Mouse (Mus musculus): ENCODE measurements around the gene Kcnip4.

- TF ChIP-seq MYOD1 (IDR thresholded peaks at IDR 0.05; ENCODE audit: control insufficient read depth, insufficient read length, low read depth): no peak
- no peak for TF ChIP-seq MAX (IDR thresholded peaks at IDR 0.05)
- no peak for TF ChIP-seq CTCF (IDR thresholded peaks at IDR 0.05; ENCODE audit: control insufficient read depth, insufficient read depth, insufficient read length)
- no peak for TF ChIP-seq FOSL1 (IDR thresholded peaks at IDR 0.05; ENCODE audit: insufficient read depth, low read length, poor library complexity, severe bottlenecking)
Measured at GRCm38 (mm10) chr5:48687068-48687467, 837.6 kb downstream of the Kcnip4 start.
